Mouse (Mus musculus): Measurements from ENCODE around the gene Rab6a. TPM values are rescaled to one million over a fixed set of nuclear protein-coding genes. Genes with fewer than 3 reads are reported as not detected.

The Rab6a gene
- polyA plus RNA-seq, 1 experiment = 319 TPM

GRCm38 (mm10) chr7:100673452-100673851 is 66.2 kb downstream of the Rab6a start:
- Histone ChIP-seq H3K4me1 (ENCODE audit: control insufficient read depth, insufficient read depth, low read length) (0 out of 2 replicates have a peak, but pooled peaks cover 3% of the 10 kb centered on the region), H3K4me3 (ENCODE audit: insufficient read depth, low read length) (no peak overlapping the region), H3K27ac (ENCODE audit: insufficient read depth, low read length) (no peak overlapping the region)
- no peak for TF ChIP-seq POLR2A (IDR thresholded peaks at IDR 0.05; ENCODE audit: extremely low read depth, insufficient read depth, low read length)

- no peak overlapping the region for H3K27ac ChIP-seq (ENCODE audit: insufficient read depth, low read length)
- H3K4me1 ChIP-seq (ENCODE audit: control insufficient read depth, insufficient read depth, low read length) = 0 out of 2 replicates have a peak, but pooled peaks cover 3% of the 10 kb centered on the region
- no peak for TF ChIP-seq CTCF (IDR thresholded peaks at IDR 0.05; ENCODE audit: extremely low read depth, insufficient read depth, low read length)
- no peak for TF ChIP-seq POLR2A (IDR thresholded peaks at IDR 0.05; ENCODE audit: extremely low read depth, insufficient read depth, low read length)
- H3K4me3 ChIP-seq (ENCODE audit: insufficient read depth, low read length) = no peak overlapping the region
Measured at GRCm38 (mm10) chr7:100674941-100675340, 67.7 kb downstream of the Rab6a start.

- peaks cover 2% of the 10 kb centered on the region; the same call in 1 of the 2 replicates for H3K4me1 ChIP-seq (ENCODE audit: control insufficient read depth, insufficient read depth, low read length)
- H3K27ac ChIP-seq (ENCODE audit: insufficient read depth, low read length) = no peak overlapping the region
- no peak overlapping the region for H3K4me3 ChIP-seq (ENCODE audit: insufficient read depth, low read length)
- TF ChIP-seq POLR2A (IDR thresholded peaks at IDR 0.05; ENCODE audit: extremely low read depth, insufficient read depth, low read length) (no peak), CTCF (IDR thresholded peaks at IDR 0.05; ENCODE audit: extremely low read depth, insufficient read depth, low read length) (no peak)
Measured at GRCm38 (mm10) chr7:100678052-100678451, 70.8 kb downstream of the Rab6a start.

- H3K4me1 ChIP-seq (ENCODE audit: control insufficient read depth, insufficient read depth, low read length) = peaks cover 2% of the 10 kb centered on the region; the same call in 1 of the 2 replicates
- TF ChIP-seq POLR2A (IDR thresholded peaks at IDR 0.05; ENCODE audit: extremely low read depth, insufficient read depth, low read length) = no peak
- no peak for TF ChIP-seq CTCF (IDR thresholded peaks at IDR 0.05; ENCODE audit: extremely low read depth, insufficient read depth, low read length)
- no peak overlapping the region for H3K4me3 ChIP-seq (ENCODE audit: insufficient read depth, low read length)
Measured at GRCm38 (mm10) chr7:100678948-100679880, 72.0 kb downstream of the Rab6a start.

GRCm38 (mm10) chr7:100681132-100681531 is 73.9 kb downstream of the Rab6a start:
- Histone ChIP-seq H3K4me1 (ENCODE audit: control insufficient read depth, insufficient read depth, low read length) (peaks cover 2% of the 10 kb centered on the region; the same call in 1 of the 2 replicates), H3K4me3 (ENCODE audit: insufficient read depth, low read length) (no peak overlapping the region), H3K27ac (ENCODE audit: insufficient read depth, low read length) (no peak overlapping the region)
- TF ChIP-seq CTCF (IDR thresholded peaks at IDR 0.05; ENCODE audit: extremely low read depth, insufficient read depth, low read length) (no peak), POLR2A (IDR thresholded peaks at IDR 0.05; ENCODE audit: extremely low read depth, insufficient read depth, low read length) (peak; percentile 33; the same call in 1 of the 2 replicates)

More at GRCm38 (mm10) chr7:100678948-100679880, 72.0 kb downstream of the Rab6a start:
- no peak overlapping the region for H3K27ac ChIP-seq (ENCODE audit: insufficient read depth, low read length)

- Histone ChIP-seq H3K27ac (ENCODE audit: insufficient read depth, low read length) (no peak overlapping the region), H3K4me3 (ENCODE audit: insufficient read depth, low read length) (no peak overlapping the region), H3K4me1 (ENCODE audit: control insufficient read depth, insufficient read depth, low read length) (peaks cover 2% of the 10 kb centered on the region; the same call in 1 of the 2 replicates)
- no peak for TF ChIP-seq POLR2A (IDR thresholded peaks at IDR 0.05; ENCODE audit: extremely low read depth, insufficient read depth, low read length)
- TF ChIP-seq CTCF (IDR thresholded peaks at IDR 0.05; ENCODE audit: extremely low read depth, insufficient read depth, low read length) = no peak
Measured at GRCm38 (mm10) chr7:100683241-100683640, 76.0 kb downstream of the Rab6a start.

GRCm38 (mm10) chr7:100684081-100684480 is 76.9 kb downstream of the Rab6a start:
- Histone ChIP-seq H3K4me3 (ENCODE audit: insufficient read depth, low read length) (no peak overlapping the region), H3K4me1 (ENCODE audit: control insufficient read depth, insufficient read depth, low read length) (peaks cover 2% of the 10 kb centered on the region; the same call in 1 of the 2 replicates), H3K27ac (ENCODE audit: insufficient read depth, low read length) (no peak overlapping the region)
- TF ChIP-seq CTCF (IDR thresholded peaks at IDR 0.05; ENCODE audit: extremely low read depth, insufficient read depth, low read length) = no peak

- peaks cover 2% of the 10 kb centered on the region; the same call in 1 of the 2 replicates for H3K4me1 ChIP-seq (ENCODE audit: control insufficient read depth, insufficient read depth, low read length)
- TF ChIP-seq CTCF (IDR thresholded peaks at IDR 0.05; ENCODE audit: extremely low read depth, insufficient read depth, low read length) = peak; percentile 90
- TF ChIP-seq POLR2A (IDR thresholded peaks at IDR 0.05; ENCODE audit: extremely low read depth, insufficient read depth, low read length) = no peak
- no peak overlapping the region for H3K4me3 ChIP-seq (ENCODE audit: insufficient read depth, low read length)
- H3K27ac ChIP-seq (ENCODE audit: insufficient read depth, low read length) = no peak overlapping the region
Measured at GRCm38 (mm10) chr7:100684538-100684937, 77.3 kb downstream of the Rab6a start.

- peaks cover 2% of the 10 kb centered on the region; the same call in 1 of the 2 replicates for H3K4me1 ChIP-seq (ENCODE audit: control insufficient read depth, insufficient read depth, low read length)
Measured at GRCm38 (mm10) chr7:100685061-100686030, 78.1 kb downstream of the Rab6a start.

More at GRCm38 (mm10) chr7:100685061-100686030, 78.1 kb downstream of the Rab6a start:
- Histone ChIP-seq H3K4me3 (ENCODE audit: insufficient read depth, low read length) (no peak overlapping the region), H3K27ac (ENCODE audit: insufficient read depth, low read length) (no peak overlapping the region)
- TF ChIP-seq CTCF (IDR thresholded peaks at IDR 0.05; ENCODE audit: extremely low read depth, insufficient read depth, low read length) (peak; percentile 84), POLR2A (IDR thresholded peaks at IDR 0.05; ENCODE audit: extremely low read depth, insufficient read depth, low read length) (no peak)
